Mouse (Mus musculus): ENCODE results near the gene Gm7361.
A peak's percentile ranks its signal among the peaks of the same experiment; 100 is the strongest.
"Not testable (repeated sequence)": the region's sequence is repeated elsewhere in the genome, so short reads cannot be mapped to it uniquely, and the experiment has no call there.

The Gm7361 gene

DNA sequence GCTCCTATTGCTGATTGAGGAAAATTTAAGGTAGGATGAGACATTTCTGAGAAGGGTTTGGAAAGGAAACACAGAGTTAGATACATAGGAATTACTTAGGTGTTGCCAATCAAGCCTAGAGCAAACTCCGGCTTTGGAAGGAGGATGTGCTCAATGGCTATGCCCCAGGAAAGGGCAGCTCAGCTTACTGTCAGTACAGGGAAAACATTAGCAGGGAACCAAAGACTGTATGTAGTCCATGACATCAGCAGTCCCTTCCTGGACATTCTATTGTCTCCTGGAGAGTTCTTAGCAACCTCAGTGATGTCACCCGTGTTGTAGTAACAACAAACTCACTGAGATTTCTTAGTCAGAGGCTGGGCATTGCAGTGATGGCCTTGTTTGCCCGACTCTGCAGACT is at the start of gene Gm7361:
Gene Gm7361, plus strand, starts transcription at position 301 of the 400 bp plus-strand sequence.
- not testable (repeated sequence) for DNase-seq

- no peak for DNase-seq
Observed at GRCm38 (mm10) chr5:26211030-26211429, 46.5 kb upstream of the Gm7361 start.

GRCm38 (mm10) chr5:26222076-26222475 is 35.4 kb upstream of the Gm7361 start:
- no peak for DNase-seq

- not testable (repeated sequence) for DNase-seq
Observed at GRCm38 (mm10) chr5:26266656-26267055, 9.2 kb downstream of the Gm7361 start.

GRCm38 (mm10) chr5:26280361-26280760 is 22.9 kb downstream of the Gm7361 start:
- no peak for DNase-seq

- no peak for DNase-seq
Observed at GRCm38 (mm10) chr5:26281717-26282116, 24.2 kb downstream of the Gm7361 start.

- peak; percentile 66 for DNase-seq
Observed at GRCm38 (mm10) chr5:26282282-26282681, 24.8 kb downstream of the Gm7361 start.

DNA sequence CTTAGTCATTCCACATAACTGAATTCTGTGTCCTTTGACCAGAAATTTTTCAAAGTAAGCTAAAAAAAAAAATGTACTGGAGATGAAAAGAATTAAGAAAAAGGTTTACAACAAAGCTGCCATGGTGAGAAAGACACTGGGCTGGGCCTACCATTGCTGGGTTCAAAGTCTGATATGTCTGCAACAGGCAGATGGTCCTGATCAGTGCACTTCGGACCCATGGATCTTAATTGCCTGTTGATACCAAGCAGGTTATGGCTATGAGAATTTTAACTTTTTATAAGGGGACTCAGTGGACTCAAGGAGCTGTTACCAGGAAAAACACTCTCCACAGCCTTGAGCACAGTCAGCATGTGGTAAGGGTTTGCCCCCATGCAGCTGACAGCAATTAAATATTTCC is 25.9 kb downstream of the Gm7361 start:
- DNase-seq = no peak

DNA sequence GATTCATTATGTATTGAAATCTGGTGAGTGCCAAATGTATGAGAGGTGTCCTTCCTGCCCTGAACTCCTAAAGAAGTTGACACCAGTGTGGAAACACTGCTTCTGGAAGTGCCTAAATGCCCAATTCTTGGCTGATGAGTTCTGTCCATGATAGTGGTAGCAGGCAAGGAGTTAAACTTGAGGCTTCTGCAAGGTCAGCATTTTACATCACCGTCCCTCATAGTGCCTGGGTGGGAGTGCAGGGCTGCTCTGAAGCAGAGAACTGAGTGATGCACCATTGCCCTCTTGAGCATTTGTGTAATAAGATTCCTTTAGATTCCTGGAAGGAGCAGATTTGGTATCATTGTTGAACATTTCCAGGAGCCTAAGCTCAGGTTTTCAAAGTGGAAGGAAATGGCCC is 34.1 kb downstream of the Gm7361 start:
- no peak for DNase-seq

DNA sequence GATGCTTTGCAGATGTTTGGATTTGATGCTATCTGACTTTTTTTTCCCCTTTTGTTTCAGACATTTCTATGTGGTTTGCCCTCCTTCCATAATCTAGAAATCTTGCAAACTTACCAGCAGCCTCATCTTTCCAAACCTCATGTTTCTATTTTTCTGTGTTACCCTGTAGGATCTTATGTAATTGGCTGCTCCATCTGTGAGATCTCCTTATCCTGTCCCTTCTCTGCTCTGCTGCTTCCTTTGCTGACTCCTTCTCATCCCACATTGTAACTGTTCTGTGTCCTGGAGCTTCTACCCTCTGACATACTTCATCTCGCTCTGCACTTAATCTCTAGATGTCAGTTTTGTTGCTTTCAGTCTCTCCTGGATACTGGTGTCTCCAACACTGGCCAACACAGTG is 35.8 kb downstream of the Gm7361 start:
- no peak for DNase-seq
